Mouse (Mus musculus): Measurements from ENCODE around the gene Eif2b2. TPM values are rescaled to one million over a fixed set of nuclear protein-coding genes. Genes with fewer than 3 reads are reported as not detected.

Eif2b2 gene
- polyA plus RNA-seq, 1 experiment = 294 TPM

DNA sequence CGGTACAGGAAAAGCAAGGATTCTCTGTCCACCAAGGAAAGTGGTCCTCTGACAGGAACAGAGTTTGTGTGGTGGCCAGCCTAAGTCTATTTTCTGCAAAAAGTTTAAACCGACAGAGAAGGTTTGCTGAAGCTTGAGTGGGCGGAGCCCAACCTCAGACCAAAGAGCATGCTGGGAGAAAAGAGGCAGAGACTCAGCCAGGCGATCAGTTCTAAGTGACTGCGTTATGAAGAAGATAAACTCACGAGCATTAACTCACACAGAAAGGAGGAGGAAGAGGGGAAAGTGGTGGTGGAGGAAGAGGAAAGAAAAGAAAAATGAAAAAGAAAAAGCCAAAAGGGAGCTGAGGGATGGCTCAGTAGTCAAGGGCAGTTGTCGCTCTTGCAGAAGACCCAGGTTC is 29.0 kb upstream of the Eif2b2 start:
- no peaks in the 10 kb centered on the region for H3K79me2 ChIP-seq (ENCODE audit: control insufficient read depth, insufficient read depth)
- H3K27me3 ChIP-seq (ENCODE audit: control insufficient read depth, insufficient read depth, insufficient read length) = no peaks in the 10 kb centered on the region
- no peak for TF ChIP-seq FOSL1 (IDR thresholded peaks at IDR 0.05; ENCODE audit: insufficient read depth, low read length, poor library complexity, severe bottlenecking)
- TF ChIP-seq CTCF (IDR thresholded peaks at IDR 0.05; ENCODE audit: control insufficient read depth, insufficient read depth, insufficient read length) = no peak
- no peak for TF ChIP-seq MYOD1 (IDR thresholded peaks at IDR 0.05; ENCODE audit: control insufficient read depth, insufficient read length, low read depth)
- TF ChIP-seq MAX (IDR thresholded peaks at IDR 0.05) = no peak
- no peak for TF ChIP-seq USF1 (IDR thresholded peaks at IDR 0.05; ENCODE audit: low read depth)
- no peak for TF ChIP-seq MYOG (IDR thresholded peaks at IDR 0.05; ENCODE audit: control insufficient read depth, extremely low read depth, insufficient read length)
- no peak for TF ChIP-seq CEBPB (IDR thresholded peaks at IDR 0.05; ENCODE audit: low read depth)
- no peak overlapping the region for H3ac ChIP-seq (ENCODE audit: control insufficient read depth, insufficient read length, low read depth)
- H3K36me3 ChIP-seq (ENCODE audit: control insufficient read depth, insufficient read depth) = no peaks in the 10 kb centered on the region
- no peak overlapping the region for H3K4me3 ChIP-seq (ENCODE audit: insufficient read depth, poor library complexity, severe bottlenecking)
- H3K79me3 ChIP-seq (ENCODE audit: low read depth) = no peaks in the 10 kb centered on the region

DNA sequence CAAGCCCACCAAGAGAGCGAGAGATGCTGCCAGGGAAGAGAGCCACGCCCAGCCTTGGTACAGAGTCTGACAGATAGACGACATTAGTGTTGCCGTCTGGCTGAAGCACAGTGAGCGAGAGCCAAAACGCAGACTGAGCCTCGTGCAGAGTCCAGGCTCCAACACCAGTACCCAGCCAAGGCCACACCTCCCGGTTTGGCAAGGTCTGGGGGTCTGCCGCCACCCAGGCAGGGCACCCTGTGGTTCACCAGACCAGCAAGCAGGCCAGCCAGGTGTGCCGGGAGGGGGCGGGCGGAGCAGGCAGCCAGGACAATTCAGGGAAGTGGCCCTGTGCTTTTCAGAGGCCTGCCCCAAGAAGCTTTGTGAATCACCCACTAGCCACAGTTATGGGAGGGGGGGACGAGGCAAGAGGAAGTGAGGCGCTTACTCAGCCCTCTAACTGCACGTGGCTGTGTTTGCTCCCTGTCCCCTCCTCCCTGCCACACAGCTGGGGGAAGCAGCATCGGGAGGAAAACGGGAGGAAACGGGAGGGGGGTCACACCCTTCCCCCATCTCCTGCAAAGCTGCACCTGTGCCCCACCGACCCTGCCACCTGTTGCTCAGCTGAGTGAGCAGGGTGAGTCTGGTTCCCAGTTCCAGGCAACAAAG is 26.7 kb upstream of the Eif2b2 start:
- Histone ChIP-seq H3ac (ENCODE audit: control insufficient read depth, insufficient read length, low read depth) (peak overlapping the region; percentile 48), H3K79me2 (ENCODE audit: control insufficient read depth, insufficient read depth) (no peaks in the 10 kb centered on the region), H3K4me3 (ENCODE audit: insufficient read depth, poor library complexity, severe bottlenecking) (no peak overlapping the region), H3K27me3 (ENCODE audit: control insufficient read depth, insufficient read depth, insufficient read length) (no peaks in the 10 kb centered on the region), H3K79me3 (ENCODE audit: low read depth) (no peaks in the 10 kb centered on the region), H3K36me3 (ENCODE audit: control insufficient read depth, insufficient read depth) (no peaks in the 10 kb centered on the region)
- TF ChIP-seq MYOG (IDR thresholded peaks at IDR 0.05; ENCODE audit: control insufficient read depth, extremely low read depth, insufficient read length) (no peak), MAX (IDR thresholded peaks at IDR 0.05) (peak; percentile 98), CEBPB (IDR thresholded peaks at IDR 0.05; ENCODE audit: low read depth) (no peak), USF1 (IDR thresholded peaks at IDR 0.05; ENCODE audit: low read depth) (peak; percentile 21), MYOD1 (IDR thresholded peaks at IDR 0.05; ENCODE audit: control insufficient read depth, insufficient read length, low read depth) (peak; percentile 78), CTCF (IDR thresholded peaks at IDR 0.05; ENCODE audit: control insufficient read depth, insufficient read depth, insufficient read length) (no peak), FOSL1 (IDR thresholded peaks at IDR 0.05; ENCODE audit: insufficient read depth, low read length, poor library complexity, severe bottlenecking) (no peak)

DNA sequence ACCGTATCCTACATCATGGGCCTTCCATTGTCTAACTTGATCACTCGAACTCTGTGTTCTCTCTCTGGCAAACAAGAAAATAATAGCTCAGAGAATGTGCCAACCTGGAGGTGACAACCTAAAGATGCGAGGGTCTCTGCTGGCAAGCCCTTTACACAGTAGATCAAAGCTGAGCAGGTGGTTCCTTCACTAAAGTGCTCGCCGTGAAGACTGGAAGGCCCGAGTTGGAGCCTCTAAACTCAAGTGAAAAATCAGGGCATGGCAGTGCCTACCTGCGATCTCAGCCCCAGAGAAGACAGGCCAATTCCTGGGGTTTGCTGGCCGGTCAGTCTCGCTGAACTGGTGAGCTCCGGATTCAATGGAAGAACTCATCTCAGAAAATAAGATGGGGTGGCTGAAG is 26.1 kb upstream of the Eif2b2 start:
- Histone ChIP-seq H3K27me3 (ENCODE audit: control insufficient read depth, insufficient read depth, insufficient read length) (no peaks in the 10 kb centered on the region), H3ac (ENCODE audit: control insufficient read depth, insufficient read length, low read depth) (no peak overlapping the region), H3K36me3 (ENCODE audit: control insufficient read depth, insufficient read depth) (no peaks in the 10 kb centered on the region), H3K4me3 (ENCODE audit: insufficient read depth, poor library complexity, severe bottlenecking) (no peak overlapping the region), H3K79me3 (ENCODE audit: low read depth) (no peaks in the 10 kb centered on the region), H3K79me2 (ENCODE audit: control insufficient read depth, insufficient read depth) (no peaks in the 10 kb centered on the region)
- TF ChIP-seq CEBPB (IDR thresholded peaks at IDR 0.05; ENCODE audit: low read depth) (no peak), CTCF (IDR thresholded peaks at IDR 0.05; ENCODE audit: control insufficient read depth, insufficient read depth, insufficient read length) (no peak)

DNA sequence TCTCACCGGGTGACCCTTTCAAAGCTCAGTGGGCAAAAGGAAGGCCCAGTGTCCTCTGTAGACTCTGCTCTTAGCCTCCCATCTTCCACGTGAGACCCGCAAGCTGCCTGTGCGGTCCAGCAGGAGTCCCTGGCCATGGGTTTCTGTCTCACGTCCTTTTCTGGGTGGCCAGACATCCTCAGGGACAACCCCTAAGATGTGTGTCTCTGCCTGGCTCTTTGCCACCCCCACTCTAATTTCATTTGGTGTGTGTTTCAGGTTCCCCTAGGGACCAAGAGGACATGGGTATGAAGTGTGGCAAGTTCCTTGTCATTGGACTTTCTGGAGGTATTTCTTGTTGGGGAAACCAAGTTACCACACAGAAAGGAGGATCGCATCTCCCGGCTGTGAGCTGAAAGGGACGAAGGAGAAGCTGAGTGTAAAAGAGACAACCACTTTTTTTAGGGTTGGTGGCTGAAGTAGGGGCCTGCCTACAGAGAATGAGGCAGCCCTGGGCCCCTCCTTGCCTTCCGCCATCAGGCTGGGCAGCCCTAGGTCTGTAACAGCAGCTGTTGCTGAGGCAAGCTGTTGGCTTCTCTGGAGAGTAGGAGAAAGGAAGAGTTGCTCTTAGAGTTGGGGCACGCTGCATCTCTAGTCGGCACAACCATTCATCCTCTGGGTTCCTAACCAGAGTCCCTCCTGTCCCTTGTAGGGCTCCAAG is 25.2 kb upstream of the Eif2b2 start:
- H3K79me2 ChIP-seq (ENCODE audit: control insufficient read depth, insufficient read depth) = no peaks in the 10 kb centered on the region
- H3K36me3 ChIP-seq (ENCODE audit: control insufficient read depth, insufficient read depth) = no peaks in the 10 kb centered on the region
- no peaks in the 10 kb centered on the region for H3K27me3 ChIP-seq (ENCODE audit: control insufficient read depth, insufficient read depth, insufficient read length)
- TF ChIP-seq CEBPB (IDR thresholded peaks at IDR 0.05; ENCODE audit: low read depth) = no peak
- TF ChIP-seq FOSL1 (IDR thresholded peaks at IDR 0.05; ENCODE audit: insufficient read depth, low read length, poor library complexity, severe bottlenecking) = no peak
- TF ChIP-seq USF1 (IDR thresholded peaks at IDR 0.05; ENCODE audit: low read depth) = no peak
- no peak for TF ChIP-seq CTCF (IDR thresholded peaks at IDR 0.05; ENCODE audit: control insufficient read depth, insufficient read depth, insufficient read length)
- TF ChIP-seq MYOG (IDR thresholded peaks at IDR 0.05; ENCODE audit: control insufficient read depth, extremely low read depth, insufficient read length) = no peak
- no peak for TF ChIP-seq MAX (IDR thresholded peaks at IDR 0.05)
- TF ChIP-seq MYOD1 (IDR thresholded peaks at IDR 0.05; ENCODE audit: control insufficient read depth, insufficient read length, low read depth) = no peak
- H3ac ChIP-seq (ENCODE audit: control insufficient read depth, insufficient read length, low read depth) = no peak overlapping the region
- no peaks in the 10 kb centered on the region for H3K79me3 ChIP-seq (ENCODE audit: low read depth)
- no peak overlapping the region for H3K4me3 ChIP-seq (ENCODE audit: insufficient read depth, poor library complexity, severe bottlenecking)

DNA sequence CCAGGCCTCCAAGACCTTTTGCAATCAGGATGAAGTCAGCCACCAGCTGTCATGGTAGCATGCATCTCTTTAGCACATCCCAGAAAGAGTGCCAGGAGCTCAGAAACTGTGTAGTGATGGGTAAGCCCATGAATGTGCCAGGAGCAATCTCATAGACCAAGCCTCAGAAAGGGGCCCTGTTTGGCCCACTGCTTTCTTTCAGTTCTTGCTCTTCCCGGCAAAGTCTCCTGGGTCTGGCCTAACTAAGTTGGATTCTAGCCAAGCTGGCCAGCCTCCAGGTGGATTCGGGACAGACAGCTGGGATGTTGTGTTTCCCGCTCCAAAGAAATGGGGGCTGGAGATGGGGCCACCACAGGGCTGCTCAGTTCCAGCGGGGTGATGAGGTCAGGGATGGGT is 24.7 kb upstream of the Eif2b2 start:
- no peaks in the 10 kb centered on the region for H3K79me3 ChIP-seq (ENCODE audit: low read depth)
- H3ac ChIP-seq (ENCODE audit: control insufficient read depth, insufficient read length, low read depth) = no peak overlapping the region
- TF ChIP-seq CEBPB (IDR thresholded peaks at IDR 0.05; ENCODE audit: low read depth) = peak; percentile 23
- no peak for TF ChIP-seq MYOD1 (IDR thresholded peaks at IDR 0.05; ENCODE audit: control insufficient read depth, insufficient read length, low read depth)
- H3K27me3 ChIP-seq (ENCODE audit: control insufficient read depth, insufficient read depth, insufficient read length) = no peaks in the 10 kb centered on the region
- no peaks in the 10 kb centered on the region for H3K36me3 ChIP-seq (ENCODE audit: control insufficient read depth, insufficient read depth)
- H3K79me2 ChIP-seq (ENCODE audit: control insufficient read depth, insufficient read depth) = no peaks in the 10 kb centered on the region
- no peak overlapping the region for H3K4me3 ChIP-seq (ENCODE audit: insufficient read depth, poor library complexity, severe bottlenecking)

DNA sequence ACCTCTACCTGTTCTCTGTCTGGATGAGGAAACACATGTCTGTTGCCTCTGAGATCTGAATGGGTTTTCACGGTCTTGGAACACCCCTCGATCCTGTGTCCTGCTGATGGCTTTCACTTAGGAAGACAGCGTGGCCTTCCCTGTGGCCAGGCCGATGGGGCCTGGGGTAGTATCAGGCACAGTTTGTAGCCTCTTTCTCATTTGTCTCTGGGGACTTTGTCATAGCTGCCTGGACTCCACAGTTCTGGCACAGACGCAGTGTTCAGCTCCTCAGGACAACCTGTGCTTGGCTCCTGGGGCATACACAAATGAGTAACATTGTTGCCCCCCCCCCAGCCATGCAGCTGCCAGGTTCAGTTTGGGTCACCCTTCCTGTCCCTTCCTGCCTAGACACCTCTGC is 24.2 kb upstream of the Eif2b2 start:
- no peak overlapping the region for H3K4me3 ChIP-seq (ENCODE audit: insufficient read depth, poor library complexity, severe bottlenecking)
- no peaks in the 10 kb centered on the region for H3K36me3 ChIP-seq (ENCODE audit: control insufficient read depth, insufficient read depth)
- TF ChIP-seq MYOG (IDR thresholded peaks at IDR 0.05; ENCODE audit: control insufficient read depth, extremely low read depth, insufficient read length) (no peak), MYOD1 (IDR thresholded peaks at IDR 0.05; ENCODE audit: control insufficient read depth, insufficient read length, low read depth) (no peak), CTCF (IDR thresholded peaks at IDR 0.05; ENCODE audit: control insufficient read depth, insufficient read depth, insufficient read length) (no peak), CEBPB (IDR thresholded peaks at IDR 0.05; ENCODE audit: low read depth) (no peak), MAX (IDR thresholded peaks at IDR 0.05) (no peak), USF1 (IDR thresholded peaks at IDR 0.05; ENCODE audit: low read depth) (no peak), FOSL1 (IDR thresholded peaks at IDR 0.05; ENCODE audit: insufficient read depth, low read length, poor library complexity, severe bottlenecking) (no peak)
- no peaks in the 10 kb centered on the region for H3K27me3 ChIP-seq (ENCODE audit: control insufficient read depth, insufficient read depth, insufficient read length)
- H3ac ChIP-seq (ENCODE audit: control insufficient read depth, insufficient read length, low read depth) = no peak overlapping the region
- no peaks in the 10 kb centered on the region for H3K79me2 ChIP-seq (ENCODE audit: control insufficient read depth, insufficient read depth)
- H3K79me3 ChIP-seq (ENCODE audit: low read depth) = no peaks in the 10 kb centered on the region

Measured in C2C12 (cell line).